Mouse (Mus musculus) liver, adult 2 months (tissue): ENCODE measurements at regions not wholly inside any gene's neighbourhood (a gene's known extent, or its start where the extent isn't known, plus 50 kb on each side); places are given as distances from the start of the nearest gene placed in this dataset.

Experiments used
- DNase-seq: peaks from one replicate; pipeline ENCODE4 v3.0.0-alpha.2; 2011; ENCODE audit warnings: low read depth, low spot score; ENCODE audit errors: extremely low read depth
- H3K27ac ChIP-seq: fragments of 200-500 bp; replicated peaks from 2 replicates; pipeline ENCODE4 v1.5.1; 2012; ENCODE audit warnings: low read depth, mild to moderate bottlenecking, control low read depth, inconsistent platforms, low read length; ENCODE audit not compliant: insufficient read depth
- H3K27me3 ChIP-seq: fragments of 200-500 bp; 2 replicates; pipeline ENCODE4 v1.6.1; 2012; ENCODE audit warnings: mild to moderate bottlenecking, moderate library complexity, low read length, inconsistent platforms; ENCODE audit not compliant: control insufficient read depth, insufficient read depth
- H3K36me3 ChIP-seq: fragments of 200-500 bp; 2 replicates; pipeline ENCODE4 v1.6.1; 2012; ENCODE audit warnings: low read length, inconsistent platforms; ENCODE audit not compliant: control insufficient read depth, insufficient read depth
- H3K4me1 ChIP-seq: fragments of 200-500 bp; 2 replicates; pipeline ENCODE4 v1.6.1; 2011; ENCODE audit warnings: low read length; ENCODE audit not compliant: control insufficient read depth, insufficient read depth
- H3K4me3 ChIP-seq: fragments of 200-500 bp; 2 replicates; pipeline ENCODE4 v1.5.1; 2011; ENCODE audit warnings: low read depth, mild to moderate bottlenecking, control low read depth, low read length, moderate library complexity; ENCODE audit not compliant: insufficient read depth
- H3K79me2 ChIP-seq: fragments of 200-500 bp; 2 replicates; pipeline ENCODE4 v1.6.1; 2012; ENCODE audit warnings: inconsistent platforms, mild to moderate bottlenecking, low read length, moderate library complexity; ENCODE audit not compliant: control insufficient read depth, insufficient read depth
- H3K9ac ChIP-seq: fragments of 200-500 bp; 2 replicates; pipeline ENCODE4 v1.6.1; 2012; ENCODE audit warnings: low read depth, mild to moderate bottlenecking, control low read depth, inconsistent platforms, low read length
- CTCF ChIP-seq: fragments of 200-500 bp; IDR thresholded peaks from 2 replicates; pipeline ENCODE4 v1.5.1; 2011; ENCODE audit warnings: low read depth, low read length, control low read depth
- POLR2A ChIP-seq: fragments of 200-500 bp; IDR thresholded peaks from 2 replicates; pipeline ENCODE4 v1.6.1; 2011; ENCODE audit warnings: low read length, control low read depth; ENCODE audit not compliant: insufficient read depth; ENCODE audit errors: extremely low read depth
- WGBS: fragments of 180-500 bp; shearing (Covaris S2); methylation state at CpG from one replicate; pipeline ENCODE4 v1.1.7; 2018; 5-methylcytosine and 5-hydroxymethylcytosine counted together

- Histone ChIP-seq H3K27me3 (no peaks in the 10 kb centered on the region), H3K4me1 (peaks cover 2% of the 10 kb centered on the region; the same call in 1 of the 2 replicates), H3K36me3 (no peaks in the 10 kb centered on the region), H3K4me3 (no peak overlapping the region), H3K27ac (no peak overlapping the region), H3K9ac (no peak overlapping the region), H3K79me2 (no peaks in the 10 kb centered on the region)
- no peak for DNase-seq
- no peak for TF ChIP-seq POLR2A
- 92% methylated on average over 1 of the region's 1 CpGs for WGBS
Observed at GRCm38 (mm10) chr6:144839383-144839782, 57.6 kb upstream of the Sox5 start.

- Histone ChIP-seq H3K4me3 (no peak overlapping the region), H3K4me1 (peaks cover 2% of the 10 kb centered on the region; the same call in 1 of the 2 replicates), H3K36me3 (no peaks in the 10 kb centered on the region), H3K79me2 (no peaks in the 10 kb centered on the region), H3K9ac (no peak overlapping the region), H3K27ac (no peak overlapping the region), H3K27me3 (no peaks in the 10 kb centered on the region)
- DNase-seq, result no peak
- TF ChIP-seq CTCF, result no peak
- TF ChIP-seq POLR2A, result no peak
- 86% methylated on average over 19 of the region's 19 CpGs for WGBS
Observed at GRCm38 (mm10) chr6:144834323-144835183, 52.8 kb upstream of the Sox5 start.
